Mouse (Mus musculus) mature B cell (primary cell): ENCODE results near the gene 1700129C05Rik.

Experiments used
- in situ Hi-C: fragments of 300-500 bp; cut with MboI; formaldehyde crosslinking; loops from 2 replicates; pipeline ENCODE4 v1.14.3; 2019

1700129C05Rik gene

DNA sequence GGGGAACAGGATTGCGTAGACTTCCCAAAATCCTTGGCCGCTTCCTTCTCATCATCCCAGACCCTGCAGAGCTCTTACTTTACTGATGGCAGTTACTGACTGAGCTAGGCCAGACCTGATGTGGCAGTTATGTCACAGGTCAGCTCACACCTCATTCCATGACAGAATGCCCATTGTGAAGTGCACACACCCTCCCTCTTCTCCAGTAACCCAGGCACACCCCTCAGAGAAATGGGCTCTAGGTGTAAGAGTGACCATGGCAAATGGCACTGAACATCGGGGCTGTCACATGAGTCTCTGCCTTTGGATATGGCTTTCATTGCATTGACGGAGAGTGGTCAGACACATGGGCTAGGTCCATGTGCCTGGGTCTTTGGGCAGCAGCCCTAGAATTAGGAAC lies at the start of gene 1700129C05Rik:
1700129C05Rik (minus strand) TSS at position 101 of the 400 bp plus-strand sequence.
- in situ Hi-C loops = no loop called here

DNA sequence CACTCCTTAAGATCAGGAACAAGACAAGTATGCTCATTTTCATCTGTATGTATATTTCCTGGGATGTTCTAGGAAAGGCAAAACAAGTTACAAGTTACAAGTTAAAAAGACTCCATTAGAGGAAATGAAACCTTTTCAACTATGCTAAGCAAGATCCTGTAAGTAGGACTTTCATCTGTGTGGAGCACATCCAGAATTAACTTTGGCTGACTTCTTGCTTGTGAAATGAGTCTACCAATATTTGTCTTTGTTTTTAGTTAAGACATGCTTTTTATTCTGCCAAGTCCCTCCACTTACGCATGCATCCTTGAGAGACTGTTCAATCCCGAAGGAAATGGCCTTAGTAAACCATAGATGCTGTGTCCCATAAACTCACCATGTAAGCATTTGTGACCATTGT lies 43.4 kb upstream of the 1700129C05Rik start:
- in situ Hi-C loops = no loop called here

- in situ Hi-C loops = no loop called here
Observed at GRCm38 (mm10) chr14:59185514-59185913, 42.8 kb upstream of the 1700129C05Rik start.

- in situ Hi-C loops = no loop called here
Observed at GRCm38 (mm10) chr14:59182732-59183131, 40.0 kb upstream of the 1700129C05Rik start.

- in situ Hi-C loops = no loop called here
Observed at GRCm38 (mm10) chr14:59178649-59179048, 36.0 kb upstream of the 1700129C05Rik start, which contains the start of gene Gm5142. Gm5142 (minus strand) TSS chr14:59178749.

GRCm38 (mm10) chr14:59157016-59157698 lies 14.5 kb upstream of the 1700129C05Rik start:
- in situ Hi-C loops = no loop called here

DNA sequence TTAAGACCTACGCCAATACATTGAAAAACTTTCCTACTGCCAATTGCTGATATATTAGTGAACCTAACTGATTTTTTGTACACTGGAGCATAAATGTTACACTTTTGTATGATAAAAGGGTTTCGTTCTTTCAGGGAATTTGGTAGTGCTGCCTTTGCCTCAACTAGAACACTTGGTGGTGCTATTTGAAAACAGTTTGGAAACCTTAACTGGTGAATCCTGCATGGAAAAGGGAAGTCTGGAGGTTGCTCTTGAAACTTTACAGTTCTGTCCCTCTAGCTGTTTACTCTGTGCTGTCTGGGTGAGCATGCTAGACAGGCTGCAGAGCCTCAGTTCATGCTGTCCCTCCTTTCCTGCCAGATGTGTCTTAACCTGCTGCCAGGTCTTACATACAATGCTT lies 12.9 kb upstream of the 1700129C05Rik start:
- in situ Hi-C loops = no loop called here

DNA sequence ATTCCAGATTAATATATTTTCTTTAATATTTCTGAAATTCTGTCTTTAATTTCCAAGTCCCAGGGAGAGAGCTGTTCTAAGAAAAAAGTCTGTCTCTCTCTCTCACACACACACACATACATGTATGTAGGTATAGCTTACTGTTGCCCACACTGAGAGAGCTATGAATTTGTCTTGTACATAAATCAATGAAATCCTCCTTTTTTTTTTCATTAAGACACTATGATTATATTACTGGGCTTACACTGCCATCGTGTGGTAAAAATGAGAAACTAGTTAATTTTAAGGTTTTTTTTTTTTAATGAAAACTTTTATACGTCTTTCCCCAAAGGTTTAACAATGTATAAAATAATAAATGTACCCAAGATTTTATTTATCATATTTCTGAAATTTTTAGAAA lies 28.4 kb downstream of the 1700129C05Rik start:
- in situ Hi-C loops = no loop called here

GRCm38 (mm10) chr14:59104006-59104605 lies 38.6 kb downstream of the 1700129C05Rik start:
- in situ Hi-C loops = no loop called here

DNA sequence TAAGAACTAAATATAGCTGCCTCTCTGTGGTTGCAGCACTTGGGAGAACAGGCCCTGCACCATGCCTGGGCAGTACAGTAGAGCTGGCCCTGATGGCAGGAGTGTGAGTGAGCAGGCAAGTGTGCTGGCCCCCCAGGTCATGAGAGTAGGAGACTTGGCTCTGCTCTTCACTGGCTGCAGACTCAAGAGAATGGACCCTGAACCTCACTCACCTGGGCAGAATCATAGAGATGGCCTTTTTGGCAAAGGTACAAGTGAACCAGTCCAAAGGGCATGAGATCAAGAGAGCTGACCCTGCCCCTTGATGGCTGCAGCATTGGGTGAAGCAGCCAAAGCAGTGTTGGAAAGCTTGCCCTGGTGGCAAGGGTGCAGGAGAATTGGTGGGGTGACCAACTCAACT lies 49.1 kb downstream of the 1700129C05Rik start:
- in situ Hi-C loops = no loop called here

DNA sequence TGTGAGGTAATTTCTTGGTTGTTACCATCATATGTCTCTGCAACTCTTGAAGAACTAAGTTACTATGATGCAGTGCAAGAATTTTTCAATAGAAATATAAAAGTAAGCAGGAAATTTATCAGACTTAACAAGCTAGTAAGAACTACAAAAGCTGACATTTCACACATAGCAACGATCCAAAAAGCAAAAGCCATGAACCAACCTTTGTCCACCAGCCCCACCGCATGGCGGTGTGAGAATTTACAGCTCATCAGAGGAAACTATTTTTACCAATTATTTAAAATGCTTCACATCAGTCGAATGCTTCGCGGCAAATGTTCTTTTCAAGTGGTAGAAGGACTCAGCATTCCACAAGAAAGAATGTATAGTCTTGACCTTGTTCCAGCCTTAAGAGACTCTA lies 58.3 kb downstream of the 1700129C05Rik start:
- in situ Hi-C loops = no loop called here
